Mouse (Mus musculus) C2C12 (cell line): Measurements from ENCODE around the gene C1qtnf6. TPM values are rescaled to one million over a fixed set of nuclear protein-coding genes. Genes with fewer than 3 reads are reported as not detected.

Source experiments
- H3K27me3 ChIP-seq: one replicate; pipeline ENCODE4 v1.6.1; 2011; ENCODE audit not compliant: control insufficient read depth, insufficient read depth, insufficient read length
- H3K36me3 ChIP-seq: one replicate; pipeline ENCODE4 v1.6.1; 2011; ENCODE audit not compliant: control insufficient read depth, insufficient read depth
- H3K4me3 ChIP-seq: one replicate; pipeline ENCODE4 v1.5.1; 2011; ENCODE audit warnings: mild to moderate bottlenecking, control low read depth; ENCODE audit not compliant: poor library complexity, insufficient read depth, severe bottlenecking
- H3K79me2 ChIP-seq: one replicate; pipeline ENCODE4 v1.6.1; 2011; ENCODE audit not compliant: control insufficient read depth, insufficient read depth
- H3K79me3 ChIP-seq: one replicate; pipeline ENCODE4 v1.6.1; 2011; ENCODE audit warnings: low read depth, control low read depth
- H3ac ChIP-seq: one replicate; pipeline ENCODE3; 2011; ENCODE audit warnings: low read depth; ENCODE audit not compliant: control insufficient read depth, insufficient read length
- CEBPB ChIP-seq: IDR thresholded peaks from one replicate; pipeline ENCODE4 v1.6.1; 2011; ENCODE audit warnings: low read depth, mild to moderate bottlenecking, control low read depth, moderate library complexity
- CTCF ChIP-seq: IDR thresholded peaks from one replicate; pipeline ENCODE4 v1.5.1; 2011; ENCODE audit not compliant: control insufficient read depth, insufficient read depth, insufficient read length
- FOSL1 ChIP-seq: IDR thresholded peaks from one replicate; pipeline ENCODE4 v1.8.0; 2011; ENCODE audit warnings: mild to moderate bottlenecking, low read length; ENCODE audit not compliant: poor library complexity, insufficient read depth, severe bottlenecking
- MAX ChIP-seq: IDR thresholded peaks from one replicate; pipeline ENCODE4 v1.6.1; 2011; ENCODE audit warnings: mild to moderate bottlenecking, control low read depth
- MYOD1 ChIP-seq: IDR thresholded peaks from one replicate; pipeline ENCODE4 v1.6.1; 2011; ENCODE audit warnings: low read depth; ENCODE audit not compliant: control insufficient read depth, insufficient read length
- MYOG ChIP-seq: IDR thresholded peaks from one replicate; pipeline ENCODE4 v1.6.1; 2011; ENCODE audit not compliant: control insufficient read depth, insufficient read length; ENCODE audit errors: extremely low read depth
- USF1 ChIP-seq: IDR thresholded peaks from one replicate; pipeline ENCODE4 v1.6.1; 2011; ENCODE audit warnings: low read depth, mild to moderate bottlenecking, control low read depth, moderate library complexity
- polyA plus RNA-seq: library from polyadenylated mRNA; unstranded; fragments of >200 nt; fragmentation: generic; extraction: Trizol; gene quantifications from one replicate; pipeline ENCODE4 v1.2.1, GENCODE M21; 2012; ENCODE audit warnings: missing spikeins

Gene C1qtnf6
- polyA plus RNA-seq, 1 experiment: 17.5 TPM

GRCm38 (mm10) chr15:78476878-78477277 is 54.3 kb downstream of the C1qtnf6 start:
- Histone ChIP-seq H3K79me3 (no peaks in the 10 kb centered on the region), H3K36me3 (no peaks in the 10 kb centered on the region), H3K4me3 (no peak overlapping the region), H3K27me3 (peaks cover 27% of the 10 kb centered on the region), H3ac (no peak overlapping the region), H3K79me2 (no peaks in the 10 kb centered on the region)
- no peak for TF ChIP-seq MYOG
- TF ChIP-seq MAX: no peak
- no peak for TF ChIP-seq CTCF
- TF ChIP-seq USF1: no peak
- no peak for TF ChIP-seq MYOD1
- TF ChIP-seq CEBPB: no peak

- H3K36me3 ChIP-seq: no peaks in the 10 kb centered on the region
- no peak overlapping the region for H3K4me3 ChIP-seq
- TF ChIP-seq CEBPB (no peak), MYOD1 (no peak)
- peaks cover 27% of the 10 kb centered on the region for H3K27me3 ChIP-seq
- H3ac ChIP-seq: no peak overlapping the region
- no peaks in the 10 kb centered on the region for H3K79me3 ChIP-seq
- no peaks in the 10 kb centered on the region for H3K79me2 ChIP-seq
These were observed 55.6 kb downstream of the C1qtnf6 start for GRCm38 (mm10) chr15:78475604-78476031.

DNA sequence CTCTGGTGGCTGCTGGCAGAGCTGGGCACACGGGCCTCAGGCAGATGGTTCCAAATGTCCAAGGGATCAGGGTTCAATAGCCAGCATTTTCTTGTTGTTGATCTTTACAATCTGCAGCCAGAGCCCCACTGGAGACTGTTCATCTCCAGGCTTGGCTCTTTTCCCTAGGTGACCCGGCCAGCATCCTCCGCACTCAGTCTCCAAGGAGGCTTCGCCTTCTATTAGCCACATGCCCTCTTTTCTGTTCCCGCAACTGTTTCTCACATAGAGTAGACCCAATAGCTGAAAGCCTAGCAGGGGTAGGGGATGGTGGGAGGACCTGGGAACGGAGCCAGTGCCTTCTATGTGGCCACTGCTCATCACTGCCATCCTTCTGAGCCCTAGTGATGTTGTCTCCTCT is 57.8 kb downstream of the C1qtnf6 start:
- no peak overlapping the region for H3ac ChIP-seq
- H3K4me3 ChIP-seq: no peak overlapping the region
- H3K27me3 ChIP-seq: peaks cover 27% of the 10 kb centered on the region
- H3K36me3 ChIP-seq: no peaks in the 10 kb centered on the region
- no peaks in the 10 kb centered on the region for H3K79me2 ChIP-seq
- no peaks in the 10 kb centered on the region for H3K79me3 ChIP-seq
- TF ChIP-seq CEBPB: no peak
- TF ChIP-seq MYOD1: no peak
- TF ChIP-seq MAX: no peak
- TF ChIP-seq USF1: no peak
- TF ChIP-seq MYOG: no peak
- TF ChIP-seq CTCF: no peak
- TF ChIP-seq FOSL1: no peak

Other genes with a start within 250 kb of the C1qtnf6 start
- gene Csf2rb2, start 225.7 kb downstream of the C1qtnf6 start, polyA plus RNA-seq: 0.08 TPM
- 0.23 TPM for gene Csf2rb, start 205.7 kb downstream of the C1qtnf6 start, polyA plus RNA-seq
- gene Tex33, start 135.5 kb downstream of the C1qtnf6 start, polyA plus RNA-seq: not detected
- gene Tst, start 125.5 kb downstream of the C1qtnf6 start, polyA plus RNA-seq: 21.4 TPM
- gene Mpst, start 125.0 kb downstream of the C1qtnf6 start, polyA plus RNA-seq: 44.7 TPM
- 228 TPM for gene Kctd17, start 102.9 kb downstream of the C1qtnf6 start, polyA plus RNA-seq
- 0.06 TPM for gene Tmprss6, start 62.8 kb downstream of the C1qtnf6 start, polyA plus RNA-seq
- gene Il2rb, start 36.1 kb downstream of the C1qtnf6 start, polyA plus RNA-seq: 0.01 TPM
- not detected for gene Sstr3, start 13.3 kb upstream of the C1qtnf6 start, polyA plus RNA-seq
- not detected for gene Rac2, start 41.4 kb upstream of the C1qtnf6 start, polyA plus RNA-seq
- gene Cyth4, start 65.6 kb upstream of the C1qtnf6 start, polyA plus RNA-seq: 0.21 TPM
- gene Elfn2, start 187.4 kb upstream of the C1qtnf6 start, polyA plus RNA-seq: not detected
- gene Mfng, start 242.1 kb upstream of the C1qtnf6 start, polyA plus RNA-seq: not detected